Mouse (Mus musculus): ENCODE measurements around the gene Plk5.

Gene Plk5

GRCm38 (mm10) chr10:80389185-80389708 lies 33.0 kb downstream of the Plk5 start:
- no peak for DNase-seq

DNA sequence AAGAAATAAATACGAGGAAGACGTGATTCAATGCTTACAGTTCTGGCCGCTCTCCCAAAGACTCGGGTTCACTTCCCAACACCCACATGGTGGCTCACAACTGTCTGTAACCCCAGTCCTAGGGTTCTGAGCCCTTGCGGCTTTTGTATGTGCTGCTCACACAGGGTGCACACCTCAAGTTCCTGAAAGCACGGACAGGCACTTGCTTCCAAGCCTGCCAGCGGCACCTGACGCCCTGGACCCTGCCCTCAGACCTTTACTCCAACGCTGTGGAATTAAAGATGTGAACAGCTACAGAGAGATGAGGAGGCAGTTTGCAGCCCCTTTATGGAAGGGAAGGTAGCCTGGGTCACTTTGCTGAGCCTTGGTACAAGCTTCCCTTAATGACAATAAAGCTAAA lies 34.4 kb downstream of the Plk5 start:
- DNase-seq = no peak

DNA sequence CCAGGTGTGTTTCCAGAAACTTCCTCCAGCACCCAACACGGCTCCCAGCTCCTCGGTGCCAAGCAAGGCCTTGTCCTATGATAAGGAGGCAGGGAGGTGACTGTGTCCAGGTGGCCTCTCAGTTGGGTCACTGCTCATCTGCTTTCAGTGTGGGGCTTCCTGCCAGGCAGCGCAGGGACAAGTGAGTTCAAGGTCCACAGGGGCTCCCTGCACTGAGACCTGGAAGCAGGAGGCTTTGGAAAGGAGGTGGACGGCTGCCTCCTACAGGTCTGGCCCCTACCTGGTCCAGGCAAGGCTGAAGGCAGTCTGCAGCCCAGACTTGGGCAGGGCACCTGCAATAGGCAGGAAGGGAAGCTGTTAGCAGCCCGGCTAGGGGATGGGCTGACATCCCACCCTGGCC lies 36.4 kb downstream of the Plk5 start:
- DNase-seq = no peak

DNA sequence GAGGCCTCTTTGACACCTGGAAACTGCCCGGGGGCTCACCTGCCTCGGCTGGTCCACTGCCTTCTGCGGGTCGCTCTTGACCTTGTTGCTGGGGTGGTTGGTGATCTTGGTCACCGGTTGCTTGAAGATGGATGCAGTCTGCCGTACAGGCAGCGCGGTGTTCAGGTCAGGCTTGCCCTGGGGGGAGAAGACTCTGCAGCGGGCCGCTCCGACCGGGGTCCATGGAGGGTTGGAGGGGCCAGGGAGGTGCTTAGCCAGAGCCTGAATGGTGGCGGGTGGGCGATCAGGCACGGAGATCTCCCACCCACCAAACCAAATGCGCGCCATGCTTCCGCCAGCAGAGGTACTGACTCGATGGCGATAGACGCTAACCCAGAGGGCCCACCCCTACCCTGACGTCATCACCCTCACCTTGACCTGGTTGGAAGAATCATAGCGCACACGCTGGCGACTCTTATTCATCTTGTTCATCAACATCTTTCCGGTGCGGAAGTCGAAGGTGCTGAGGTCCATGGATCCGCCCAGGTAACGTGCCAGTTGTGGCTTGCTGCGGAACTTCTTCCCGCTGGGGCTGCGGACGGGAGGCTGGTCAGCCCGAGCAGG lies 38.9 kb downstream of the Plk5 start:
- no peak for DNase-seq

GRCm38 (mm10) chr10:80396822-80397523 lies 40.7 kb downstream of the Plk5 start:
- DNase-seq = no peak

DNA sequence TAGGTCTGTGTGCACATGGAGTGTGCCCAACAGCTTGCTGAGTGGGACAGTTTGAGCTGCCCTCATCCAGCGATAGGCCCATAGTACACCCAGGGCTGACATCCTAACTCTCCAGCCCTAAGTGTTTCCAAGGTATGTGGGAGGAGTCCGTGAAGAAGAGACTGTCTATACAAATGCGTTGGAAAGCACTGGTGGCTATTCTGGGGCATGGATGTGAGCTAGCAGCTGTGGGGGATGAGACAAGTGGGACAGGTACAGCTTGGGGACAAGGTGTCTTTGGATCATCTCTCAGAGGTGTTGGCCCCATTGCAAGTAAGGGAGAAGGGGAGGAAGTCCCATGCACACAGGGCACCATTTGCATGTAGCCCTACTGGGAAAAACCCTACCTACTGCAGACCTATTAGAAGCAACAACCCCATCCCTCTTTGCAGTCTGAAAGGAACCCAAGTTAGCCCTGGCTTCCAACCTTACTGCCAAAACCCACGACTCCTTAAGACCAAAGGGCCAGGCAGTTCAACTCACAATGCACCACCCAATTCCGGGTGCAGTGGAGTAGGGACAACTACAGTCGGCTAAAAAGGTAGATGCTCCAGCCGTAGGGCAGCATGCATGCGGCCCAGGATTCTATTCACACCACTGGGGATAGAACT lies 41.4 kb downstream of the Plk5 start:
- no peak for DNase-seq

GRCm38 (mm10) chr10:80398174-80398535 lies 41.9 kb downstream of the Plk5 start:
- DNase-seq = no peak

DNA sequence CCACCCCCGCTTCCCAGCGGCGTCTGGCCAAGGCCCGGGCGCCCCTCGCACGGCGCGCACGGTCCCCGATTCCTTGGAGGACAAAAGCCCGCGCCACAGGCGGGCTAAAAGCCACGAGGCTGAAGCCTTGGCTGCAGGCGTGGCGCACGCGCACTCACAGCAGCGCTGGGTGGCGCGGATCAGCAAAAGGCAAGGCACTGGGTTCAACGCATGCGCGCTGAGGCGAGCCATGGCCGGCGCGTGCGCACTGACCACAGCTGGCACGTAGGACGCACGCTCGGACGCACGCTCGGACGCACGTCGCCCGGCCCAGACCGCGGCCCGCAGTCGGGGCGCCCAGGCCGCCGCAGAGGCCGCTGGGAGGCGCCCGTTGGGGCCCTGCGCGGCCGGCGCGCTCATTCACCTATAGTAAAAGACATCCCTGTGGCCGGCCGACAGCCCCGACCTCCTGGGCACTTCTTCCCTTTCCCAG lies 42.5 kb downstream of the Plk5 start:
- peak; percentile 99 for DNase-seq

GRCm38 (mm10) chr10:80399191-80399972 lies 43.1 kb downstream of the Plk5 start, which contains the start of gene Mbd3:
Gene Mbd3 (minus strand): TSS chr10:80399550.
- DNase-seq = peak; percentile 99

- DNase-seq = no peak
Observed at GRCm38 (mm10) chr10:80399973-80400703, 43.9 kb downstream of the Plk5 start.

DNA sequence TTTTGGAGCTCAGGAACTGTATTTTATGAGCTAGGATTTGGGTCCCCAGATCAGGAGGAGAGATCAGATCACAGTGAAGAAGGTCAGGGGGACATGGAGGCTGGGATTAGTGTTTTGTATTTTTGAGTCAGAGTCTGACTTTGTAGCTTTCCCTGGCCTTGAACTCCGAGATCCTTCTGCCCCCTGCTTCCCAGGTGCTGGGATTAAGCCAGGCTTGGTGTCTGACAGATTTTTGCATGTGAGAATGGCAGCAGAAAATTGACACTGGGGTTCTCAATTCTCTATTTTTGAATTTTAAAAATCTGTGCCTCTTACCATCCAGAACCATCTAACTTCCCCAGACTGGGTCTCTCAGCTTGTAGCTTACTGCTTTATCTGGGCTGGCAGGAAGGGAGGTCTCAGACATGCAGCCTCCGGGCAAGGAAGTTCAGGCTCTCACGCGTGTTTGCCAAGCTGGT lies 44.5 kb downstream of the Plk5 start:
- DNase-seq = no peak

DNA sequence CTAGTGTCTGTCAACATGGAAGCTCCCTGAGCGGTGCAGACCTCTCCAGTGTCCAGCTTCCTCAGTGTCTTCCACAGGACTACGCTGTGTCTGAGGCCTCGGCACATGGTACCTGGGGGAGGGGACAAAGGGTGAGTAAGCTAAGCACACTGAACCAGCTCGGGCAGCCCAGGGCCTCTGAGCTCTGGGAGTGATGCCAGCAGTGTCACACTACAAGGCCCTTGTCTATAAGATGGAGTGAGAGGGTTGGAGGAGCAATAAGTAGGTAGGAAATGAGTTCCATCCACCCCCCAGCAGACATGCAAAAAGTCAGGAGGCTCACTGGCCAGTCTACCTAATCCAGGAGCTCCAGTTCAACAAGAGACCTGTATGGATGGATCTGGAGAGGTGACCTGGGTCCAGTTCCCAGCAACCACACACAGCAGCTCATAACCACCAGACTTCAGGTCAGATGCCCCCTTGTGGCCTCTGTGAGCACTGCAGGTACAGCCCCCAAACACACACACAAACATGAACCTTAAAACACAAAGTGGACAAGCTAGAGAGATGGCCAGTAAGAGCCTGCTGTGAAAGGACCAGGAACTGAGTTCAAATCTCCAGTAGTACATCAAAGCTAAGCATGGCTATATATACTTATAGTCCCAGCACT lies 46.9 kb downstream of the Plk5 start:
- peak; percentile 40 for DNase-seq

GRCm38 (mm10) chr10:80405481-80406173 lies 49.4 kb downstream of the Plk5 start:
- no peak for DNase-seq

GRCm38 (mm10) chr10:80406684-80407501 lies 50.6 kb downstream of the Plk5 start, which contains the start of gene Uqcr11:
Gene Uqcr11 (minus strand): TSS chr10:80406830.
- DNase-seq = peak; percentile 91

GRCm38 (mm10) chr10:80407924-80408323 lies 51.7 kb downstream of the Plk5 start:
- no peak for DNase-seq

DNA sequence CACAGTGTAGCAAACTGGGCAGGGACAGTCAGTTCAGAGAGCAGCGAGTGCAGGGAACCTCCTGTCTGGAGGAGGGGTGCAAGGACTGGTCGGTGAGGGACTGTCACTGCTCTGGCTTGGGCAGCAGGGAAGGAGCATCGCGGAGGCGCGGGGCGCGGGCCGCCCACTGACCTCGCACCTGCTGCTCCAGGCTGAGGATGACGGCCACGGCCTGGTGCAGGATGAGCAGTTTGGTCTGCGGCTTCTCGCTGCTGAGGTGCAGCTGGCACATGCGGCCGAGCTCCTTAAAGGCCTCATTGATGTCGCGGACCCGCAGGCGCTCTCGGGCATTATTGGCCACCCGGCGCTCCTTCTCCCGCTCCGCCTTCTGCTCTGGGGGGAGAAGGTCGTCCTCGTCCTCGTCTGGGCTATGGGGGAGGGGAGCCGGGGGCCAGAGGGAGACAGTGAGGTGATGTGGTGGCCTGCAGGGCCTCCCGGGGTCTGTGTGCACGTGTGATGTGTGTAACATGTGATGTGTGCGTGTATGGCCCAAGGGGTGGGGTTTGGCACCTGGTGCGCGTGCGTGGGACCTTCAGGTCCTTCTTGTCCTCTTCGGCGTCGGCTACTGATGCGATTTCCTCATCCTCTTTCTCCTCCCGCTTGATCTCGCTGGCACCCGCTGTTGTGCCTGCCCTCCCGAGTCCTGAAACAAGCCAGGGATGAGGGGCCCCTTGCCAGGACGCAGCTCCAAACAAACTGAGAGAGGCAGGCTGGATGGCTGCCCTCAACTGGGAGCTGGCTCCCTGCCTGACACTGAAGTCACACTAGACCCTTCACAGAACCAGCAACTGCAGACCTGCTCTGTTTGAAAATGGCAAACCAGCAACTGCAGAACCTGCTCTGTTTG lies 56.6 kb downstream of the Plk5 start:
- peak; percentile 77 for DNase-seq

Measured in lung, postnatal 14 days (tissue).